Mouse (Mus musculus): ENCODE measurements around the gene Mcub. TPM values are rescaled to one million over a fixed set of nuclear protein-coding genes. Genes with fewer than 3 reads are reported as not detected.

Gene Mcub
- polyA plus RNA-seq, 1 experiment from 2014 or later: 6.0 TPM

DNA sequence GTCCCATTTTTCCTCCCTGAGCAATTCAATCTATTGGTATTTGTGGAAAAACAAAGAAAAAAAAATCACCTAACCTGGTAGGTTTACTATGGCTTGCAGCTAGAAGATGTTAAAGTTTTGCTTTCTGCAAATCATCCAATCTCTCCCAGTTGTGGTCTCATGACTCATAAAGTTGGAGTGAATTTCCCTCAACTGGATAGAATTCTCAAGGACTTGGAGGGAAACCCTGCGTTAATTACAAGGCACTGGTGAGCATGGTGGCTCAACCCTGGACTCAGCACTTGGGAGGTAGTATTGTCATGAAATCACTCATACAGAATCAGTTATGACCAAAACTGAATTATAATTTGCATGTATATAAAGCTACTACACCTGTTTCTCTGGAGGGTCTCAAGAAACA is 28.7 kb downstream of the Mcub start:
- no peak overlapping the region for H3K4me3 ChIP-seq
- no peaks in the 10 kb centered on the region for H3K4me1 ChIP-seq
- no peaks in the 10 kb centered on the region for H3K36me3 ChIP-seq
- H3K27ac ChIP-seq: no peak overlapping the region
- no peaks in the 10 kb centered on the region for H3K27me3 ChIP-seq (ENCODE audit: insufficient read depth, poor library complexity, severe bottlenecking)
- H3K9me3 ChIP-seq: no peaks in the 10 kb centered on the region
- no peak for DNase-seq (ENCODE audit: low spot score)
- WGBS: 92% methylated on average over 1 of the region's 1 CpGs

DNA sequence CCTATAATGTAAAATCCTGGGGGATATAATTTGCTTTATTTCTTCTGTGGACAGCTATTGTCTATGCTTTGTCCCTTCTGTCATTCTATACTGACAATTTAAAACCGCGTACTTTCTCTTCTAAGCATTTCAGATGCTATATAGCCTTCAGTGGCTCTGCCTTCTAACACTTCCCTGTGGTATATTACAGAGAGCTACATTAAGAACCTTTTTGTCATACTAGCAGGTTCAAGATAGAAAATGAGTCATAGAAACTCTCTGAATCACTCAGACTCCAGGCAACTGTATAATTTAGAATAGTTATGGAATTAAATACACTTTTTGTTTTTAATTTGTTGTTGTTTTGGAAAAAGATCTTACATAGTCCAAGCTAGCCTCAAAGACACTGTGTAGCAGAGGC is 29.2 kb downstream of the Mcub start:
- no peak overlapping the region for H3K4me3 ChIP-seq
- no peak for DNase-seq (ENCODE audit: low spot score)
- no peak overlapping the region for H3K27ac ChIP-seq
- H3K9me3 ChIP-seq: no peaks in the 10 kb centered on the region
- no peaks in the 10 kb centered on the region for H3K4me1 ChIP-seq
- WGBS: 90% methylated on average over 2 of the region's 2 CpGs
- no peaks in the 10 kb centered on the region for H3K36me3 ChIP-seq
- H3K27me3 ChIP-seq (ENCODE audit: insufficient read depth, poor library complexity, severe bottlenecking): no peaks in the 10 kb centered on the region

DNA sequence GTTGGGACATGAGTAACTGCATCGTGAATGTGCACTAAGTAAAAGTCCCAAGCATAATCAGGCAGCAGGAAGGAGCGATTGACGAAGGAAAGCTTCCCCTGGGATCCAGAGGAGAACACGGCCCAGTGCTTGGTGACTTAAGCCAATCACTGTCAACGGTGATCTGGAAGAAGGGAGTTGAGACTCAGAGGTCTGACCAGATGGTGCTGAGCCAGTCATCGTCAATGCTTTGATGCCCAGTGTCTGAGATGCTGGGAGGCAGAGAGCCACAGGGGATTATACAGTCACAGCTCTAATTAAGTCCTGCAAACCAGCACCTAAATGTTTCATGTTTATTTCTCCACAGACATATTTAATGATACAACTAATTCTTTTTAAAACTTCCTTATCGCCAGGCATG is 30.9 kb downstream of the Mcub start:
- no peaks in the 10 kb centered on the region for H3K9me3 ChIP-seq
- H3K4me3 ChIP-seq: no peak overlapping the region
- no peaks in the 10 kb centered on the region for H3K27me3 ChIP-seq (ENCODE audit: insufficient read depth, poor library complexity, severe bottlenecking)
- no peaks in the 10 kb centered on the region for H3K4me1 ChIP-seq
- H3K36me3 ChIP-seq: no peaks in the 10 kb centered on the region
- WGBS: 51% methylated on average over 7 of the region's 7 CpGs
- no peak overlapping the region for H3K27ac ChIP-seq
- DNase-seq (ENCODE audit: low spot score): no peak

DNA sequence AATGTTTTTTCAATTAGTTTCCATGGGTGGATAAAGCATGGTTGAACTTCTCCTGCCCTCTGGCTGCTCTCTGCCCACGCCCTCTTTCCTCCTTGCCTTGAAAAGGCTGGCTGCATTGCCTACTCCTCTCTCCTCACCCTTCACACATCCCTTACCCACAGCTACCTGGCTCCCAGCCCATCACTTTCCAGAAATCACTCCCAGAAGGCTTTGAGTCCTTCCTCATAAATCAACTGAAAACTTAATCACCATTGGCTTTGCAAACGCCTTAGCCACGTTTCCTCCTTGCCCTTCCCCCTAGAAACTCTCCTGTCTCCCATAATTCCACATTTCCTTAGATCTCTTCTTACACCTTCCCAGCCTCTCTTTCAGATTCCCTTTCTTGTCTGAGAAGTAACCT is 32.2 kb downstream of the Mcub start:
- H3K36me3 ChIP-seq: no peaks in the 10 kb centered on the region
- no peak for DNase-seq (ENCODE audit: low spot score)
- H3K9me3 ChIP-seq: no peaks in the 10 kb centered on the region
- no peak overlapping the region for H3K4me3 ChIP-seq
- H3K4me1 ChIP-seq: no peaks in the 10 kb centered on the region
- 58% methylated on average over 3 of the region's 3 CpGs for WGBS
- no peak overlapping the region for H3K27ac ChIP-seq
- no peaks in the 10 kb centered on the region for H3K27me3 ChIP-seq (ENCODE audit: insufficient read depth, poor library complexity, severe bottlenecking)

DNA sequence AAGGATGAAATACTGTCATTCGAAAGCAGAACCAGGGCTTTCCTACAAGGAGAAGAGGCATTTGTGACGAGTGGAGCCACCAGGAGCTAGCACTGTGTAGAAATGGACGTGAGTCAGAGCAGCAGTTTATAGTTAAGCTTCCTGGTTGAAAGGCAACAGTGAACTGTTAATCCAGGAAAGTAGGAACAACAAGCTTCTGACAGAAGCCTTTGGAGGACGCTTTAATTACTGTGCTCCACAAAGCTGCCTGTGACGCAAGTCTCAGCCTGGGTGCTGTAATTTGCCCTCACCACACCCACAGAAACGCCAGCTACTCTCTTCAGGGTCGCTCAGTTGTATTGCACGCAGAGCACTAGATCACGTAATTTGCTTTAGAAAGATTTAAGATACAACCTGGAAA is 33.4 kb downstream of the Mcub start:
- Histone ChIP-seq H3K9me3 (no peaks in the 10 kb centered on the region), H3K36me3 (no peaks in the 10 kb centered on the region), H3K27ac (no peak overlapping the region), H3K4me3 (no peak overlapping the region), H3K27me3 (ENCODE audit: insufficient read depth, poor library complexity, severe bottlenecking) (no peaks in the 10 kb centered on the region), H3K4me1 (no peaks in the 10 kb centered on the region)
- 69% methylated on average over 9 of the region's 9 CpGs for WGBS
- no peak for DNase-seq (ENCODE audit: low spot score)

DNA sequence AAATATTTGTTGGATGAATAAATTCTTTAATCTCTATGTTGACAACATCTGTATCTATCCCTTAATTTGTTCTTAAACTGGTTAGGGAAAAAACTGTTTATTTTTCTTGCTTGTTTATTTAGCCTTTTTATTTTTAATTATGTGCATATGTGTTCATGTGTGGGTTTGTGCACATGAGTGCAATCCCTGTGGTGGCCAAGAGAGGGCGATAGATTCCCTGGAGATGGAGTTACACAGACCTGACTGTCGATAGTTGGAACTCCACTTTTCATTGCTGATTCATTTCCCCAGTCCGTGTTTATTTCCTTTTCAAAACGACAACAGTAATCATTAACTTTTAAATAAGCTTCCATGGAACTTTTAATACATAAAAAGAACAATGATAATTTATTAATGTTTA is 37.6 kb downstream of the Mcub start:
- H3K9me3 ChIP-seq: no peaks in the 10 kb centered on the region
- no peaks in the 10 kb centered on the region for H3K27me3 ChIP-seq (ENCODE audit: insufficient read depth, poor library complexity, severe bottlenecking)
- H3K4me1 ChIP-seq: no peaks in the 10 kb centered on the region
- no peak overlapping the region for H3K4me3 ChIP-seq
- 46% methylated on average over 4 of the region's 4 CpGs for WGBS
- no peak for DNase-seq (ENCODE audit: low spot score)
- no peak overlapping the region for H3K27ac ChIP-seq
- H3K36me3 ChIP-seq: no peaks in the 10 kb centered on the region

DNA sequence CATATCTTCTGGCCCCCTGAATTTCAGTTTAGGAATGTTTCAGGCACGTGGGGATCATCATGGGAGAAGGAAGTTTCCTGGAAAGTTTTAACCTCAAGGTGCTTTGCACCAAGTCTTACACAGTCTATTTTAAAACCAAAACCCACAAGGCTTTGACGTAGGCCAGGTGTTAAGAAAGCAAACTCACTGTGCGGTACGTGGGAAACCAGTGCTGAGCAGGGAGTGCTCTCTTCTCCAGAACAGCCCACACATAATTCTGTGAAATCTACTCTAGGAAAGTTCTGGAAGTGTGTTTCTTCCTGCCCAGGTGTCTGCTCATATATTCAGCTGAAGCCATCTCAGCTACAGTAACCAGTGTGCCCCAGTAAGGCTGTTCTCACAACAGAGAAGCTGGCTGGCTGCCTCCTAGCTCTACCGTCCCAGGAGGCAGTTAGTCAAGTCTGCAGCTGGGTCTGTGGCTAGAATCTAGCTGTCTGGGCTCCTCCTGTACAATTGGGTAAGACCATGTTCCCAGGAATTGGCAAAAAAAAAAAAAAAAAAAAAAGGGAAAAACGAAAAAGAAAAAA is 39.7 kb downstream of the Mcub start:
- no peaks in the 10 kb centered on the region for H3K36me3 ChIP-seq
- 66% methylated on average over 6 of the region's 6 CpGs for WGBS

DNA sequence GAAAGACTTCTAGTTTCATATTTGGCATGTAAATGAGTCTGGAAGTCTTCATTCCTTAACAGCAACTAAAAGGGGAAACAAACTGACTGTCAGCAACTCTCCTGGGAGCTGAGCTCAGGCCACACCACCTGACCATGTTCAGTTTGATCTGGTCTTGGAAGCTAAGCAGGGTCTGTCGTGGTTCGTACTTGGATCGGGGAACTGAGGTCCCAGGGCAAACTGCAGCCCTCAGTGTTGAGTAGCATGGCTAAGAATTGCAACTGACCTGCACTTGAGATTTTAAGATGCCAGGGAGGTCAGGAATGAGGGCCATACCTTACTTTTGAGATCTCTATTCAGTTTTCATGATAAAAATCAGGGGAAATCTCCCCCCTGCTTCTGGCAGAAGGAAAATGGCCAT is 44.1 kb downstream of the Mcub start:
- 87% methylated on average over 3 of the region's 3 CpGs for WGBS

More for the DNA sequence above, 39.7 kb downstream of the Mcub start:
- Histone ChIP-seq H3K9me3 (no peaks in the 10 kb centered on the region), H3K4me3 (no peak overlapping the region), H3K4me1 (no peaks in the 10 kb centered on the region), H3K27ac (no peak overlapping the region), H3K27me3 (ENCODE audit: insufficient read depth, poor library complexity, severe bottlenecking) (no peaks in the 10 kb centered on the region)
- no peak for DNase-seq (ENCODE audit: low spot score)

DNA sequence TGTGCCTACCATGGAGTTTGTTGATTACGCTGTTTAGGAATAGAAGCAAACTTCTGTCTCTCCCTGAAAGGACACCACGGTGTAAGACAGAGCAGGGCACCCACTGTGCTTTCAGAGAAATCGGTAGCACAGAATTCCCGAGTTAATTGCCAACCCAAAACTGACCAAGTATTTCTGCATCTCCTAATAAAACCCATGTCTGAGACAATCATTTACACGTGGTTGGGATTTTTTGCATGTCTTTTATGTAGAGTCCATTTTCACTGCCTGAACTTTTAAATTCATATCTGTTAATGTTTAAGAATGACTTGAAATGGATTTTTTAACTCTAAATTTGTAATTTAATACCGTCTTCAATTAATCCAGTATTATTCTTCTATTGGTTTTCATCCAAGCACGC is 46.4 kb downstream of the Mcub start:
- Histone ChIP-seq H3K27me3 (ENCODE audit: insufficient read depth, poor library complexity, severe bottlenecking) (no peaks in the 10 kb centered on the region), H3K4me3 (no peak overlapping the region), H3K4me1 (no peaks in the 10 kb centered on the region), H3K36me3 (no peaks in the 10 kb centered on the region), H3K27ac (no peak overlapping the region), H3K9me3 (no peaks in the 10 kb centered on the region)
- 82% methylated on average over 7 of the region's 7 CpGs for WGBS
- no peak for DNase-seq (ENCODE audit: low spot score)

More for the DNA sequence above, 44.1 kb downstream of the Mcub start:
- no peak overlapping the region for H3K27ac ChIP-seq
- H3K27me3 ChIP-seq (ENCODE audit: insufficient read depth, poor library complexity, severe bottlenecking): no peaks in the 10 kb centered on the region
- no peak overlapping the region for H3K4me3 ChIP-seq
- no peaks in the 10 kb centered on the region for H3K4me1 ChIP-seq
- no peaks in the 10 kb centered on the region for H3K36me3 ChIP-seq
- peak; percentile 54 for DNase-seq (ENCODE audit: low spot score)
- H3K9me3 ChIP-seq: no peaks in the 10 kb centered on the region

DNA sequence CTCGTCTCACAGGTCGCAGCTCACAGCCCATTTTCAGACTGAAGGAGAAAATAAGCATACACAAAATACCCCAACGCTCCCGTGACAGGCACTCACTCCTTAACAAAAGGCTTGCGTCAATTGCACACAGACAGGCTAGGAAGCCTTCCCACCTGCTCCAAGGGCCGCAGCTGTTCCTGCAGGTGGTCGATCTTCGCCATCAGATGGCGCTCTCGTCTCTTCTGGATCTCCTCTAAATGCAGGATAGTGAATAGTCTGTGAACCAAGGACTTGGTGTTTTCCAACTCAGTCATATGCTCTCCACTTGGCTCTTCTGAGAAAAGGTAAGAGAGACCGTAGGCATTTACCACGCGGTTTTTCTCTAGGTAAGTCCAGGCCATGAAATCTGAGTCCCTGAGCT is 51.6 kb downstream of the Mcub start:
- DNase-seq (ENCODE audit: low spot score): peak; percentile 76
- Histone ChIP-seq H3K27me3 (ENCODE audit: insufficient read depth, poor library complexity, severe bottlenecking) (no peaks in the 10 kb centered on the region), H3K4me3 (no peak overlapping the region), H3K27ac (no peak overlapping the region), H3K4me1 (no peaks in the 10 kb centered on the region), H3K9me3 (no peaks in the 10 kb centered on the region), H3K36me3 (peaks cover 19% of the 10 kb centered on the region)
- WGBS: 19% methylated on average over 13 of the region's 13 CpGs

DNA sequence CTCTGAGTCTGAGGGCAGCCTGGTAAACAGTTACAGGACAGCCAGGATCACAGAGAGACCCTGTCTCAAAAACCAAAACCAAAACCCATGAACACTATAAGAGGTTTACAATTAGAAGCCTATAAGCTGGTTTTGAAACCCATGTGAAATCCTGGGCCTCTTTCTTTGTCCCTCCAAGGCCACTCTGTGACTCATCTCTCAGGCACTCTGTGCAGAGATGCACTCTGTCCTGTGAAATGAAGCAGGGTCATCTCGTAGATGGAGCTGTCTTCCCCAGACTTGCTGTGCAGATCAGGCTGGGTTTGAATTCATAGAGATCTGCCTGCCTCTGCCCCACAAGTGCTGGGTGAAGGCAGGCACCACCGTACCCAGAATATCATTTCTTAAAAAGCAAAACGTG is 52.6 kb downstream of the Mcub start:
- peak; percentile 24 for DNase-seq (ENCODE audit: low spot score)
- no peak overlapping the region for H3K27ac ChIP-seq
- no peaks in the 10 kb centered on the region for H3K9me3 ChIP-seq
- no peak overlapping the region for H3K4me3 ChIP-seq
- peaks cover 29% of the 10 kb centered on the region for H3K36me3 ChIP-seq
- H3K27me3 ChIP-seq (ENCODE audit: insufficient read depth, poor library complexity, severe bottlenecking): no peaks in the 10 kb centered on the region
- WGBS: 72% methylated on average over 3 of the region's 3 CpGs
- H3K4me1 ChIP-seq: no peaks in the 10 kb centered on the region

DNA sequence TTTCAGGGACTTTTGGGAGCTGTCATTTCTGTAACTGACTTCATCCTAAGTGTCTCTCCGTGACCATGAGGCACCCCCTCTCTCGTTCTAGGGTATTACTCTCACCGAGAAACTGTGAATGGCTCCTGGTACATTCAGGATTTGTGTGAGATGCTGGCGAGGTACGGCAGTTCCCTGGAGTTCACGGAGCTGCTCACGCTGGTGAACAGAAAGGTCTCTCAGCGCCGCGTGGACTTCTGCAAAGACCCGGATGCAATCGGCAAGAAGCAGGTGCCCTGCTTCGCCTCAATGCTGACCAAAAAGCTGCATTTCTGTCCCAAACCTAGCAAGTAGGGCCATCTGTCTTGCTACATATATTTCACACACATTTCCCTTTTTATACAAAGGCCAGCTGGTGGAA is 56.8 kb downstream of the Mcub start:
- Histone ChIP-seq H3K4me1 (no peaks in the 10 kb centered on the region), H3K27me3 (ENCODE audit: insufficient read depth, poor library complexity, severe bottlenecking) (no peaks in the 10 kb centered on the region), H3K4me3 (no peak overlapping the region), H3K27ac (no peak overlapping the region), H3K9me3 (no peaks in the 10 kb centered on the region), H3K36me3 (peaks cover 70% of the 10 kb centered on the region)
- 91% methylated on average over 13 of the region's 13 CpGs for WGBS
- DNase-seq (ENCODE audit: low spot score): peak; percentile 58

DNA sequence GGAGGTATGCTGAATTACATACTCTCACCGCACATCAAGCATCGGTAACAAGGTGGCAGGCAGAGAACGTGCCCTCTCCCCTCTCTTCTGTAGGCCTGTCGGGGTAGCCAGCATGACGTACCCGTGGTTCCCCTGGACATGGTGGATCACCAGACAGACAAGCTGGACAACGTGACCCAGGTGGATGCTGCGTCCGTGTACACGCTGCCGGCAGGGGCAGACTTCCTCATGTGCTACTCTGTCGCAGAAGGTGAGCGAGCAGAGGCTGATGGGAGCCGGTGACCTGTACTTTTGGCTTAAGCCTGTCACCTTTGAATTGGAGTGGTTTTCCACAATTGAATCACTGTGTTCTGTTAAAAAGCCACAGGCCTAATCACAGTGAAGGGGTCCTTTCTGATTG is 58.0 kb downstream of the Mcub start:
- Histone ChIP-seq H3K36me3 (peaks cover 80% of the 10 kb centered on the region), H3K9me3 (no peaks in the 10 kb centered on the region), H3K4me1 (no peaks in the 10 kb centered on the region), H3K4me3 (no peak overlapping the region), H3K27ac (no peak overlapping the region), H3K27me3 (ENCODE audit: insufficient read depth, poor library complexity, severe bottlenecking) (no peaks in the 10 kb centered on the region)
- WGBS: 91% methylated on average over 14 of the region's 14 CpGs
- DNase-seq (ENCODE audit: low spot score): peak; percentile 57

DNA sequence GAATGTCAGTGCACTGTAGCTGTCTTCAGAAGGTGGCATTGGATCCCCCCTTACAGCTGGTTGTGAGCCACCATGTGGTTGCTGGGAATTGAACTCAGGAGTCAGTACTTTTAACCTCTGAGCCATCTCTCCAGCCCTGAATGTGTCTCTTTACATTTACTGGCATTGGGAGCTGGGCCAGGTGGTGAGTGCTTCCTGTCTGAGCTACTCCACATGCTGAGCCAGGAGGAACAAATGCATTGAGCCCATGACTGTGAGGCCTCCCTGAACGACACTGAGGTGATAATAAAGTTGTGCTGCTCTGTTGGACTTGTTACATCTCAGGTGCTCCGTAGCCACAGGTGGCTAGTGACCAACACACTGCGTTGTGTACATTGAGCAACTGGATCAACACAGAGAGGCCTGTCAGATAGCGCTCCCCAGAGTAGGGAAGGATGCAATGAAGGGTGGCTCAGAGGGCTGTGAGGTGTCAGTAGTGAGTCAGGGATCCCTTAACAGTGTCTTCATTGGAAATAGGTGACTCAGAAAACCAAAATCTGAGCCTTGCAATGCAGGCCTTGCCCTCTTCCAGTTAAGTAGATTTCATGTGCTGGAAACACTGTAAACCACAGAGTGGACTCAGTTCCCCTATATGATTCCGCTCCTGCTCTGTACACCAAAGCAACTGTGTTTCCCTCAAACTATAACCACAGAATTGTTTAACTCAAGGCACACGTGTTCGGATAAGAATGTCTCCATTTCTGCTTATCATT is 65.4 kb downstream of the Mcub start:
- Histone ChIP-seq H3K9me3 (no peaks in the 10 kb centered on the region), H3K27me3 (ENCODE audit: insufficient read depth, poor library complexity, severe bottlenecking) (no peaks in the 10 kb centered on the region), H3K27ac (no peak overlapping the region), H3K4me3 (no peak overlapping the region), H3K4me1 (peaks cover 27% of the 10 kb centered on the region), H3K36me3 (peaks cover 37% of the 10 kb centered on the region)
- 79% methylated on average over 7 of the region's 7 CpGs for WGBS
- DNase-seq (ENCODE audit: low spot score): no peak
